Mouse (Mus musculus): Measurements from ENCODE around the gene Wsb2. TPM values are rescaled to one million over a fixed set of nuclear protein-coding genes. Genes with fewer than 3 reads are reported as not detected.
"Not testable (repeated sequence)": the region's sequence is repeated elsewhere in the genome, so short reads cannot be mapped to it uniquely, and the experiment has no call there.

Wsb2 gene
- polyA plus RNA-seq, 1 experiment from 2014 or later = 78.0 TPM

DNA sequence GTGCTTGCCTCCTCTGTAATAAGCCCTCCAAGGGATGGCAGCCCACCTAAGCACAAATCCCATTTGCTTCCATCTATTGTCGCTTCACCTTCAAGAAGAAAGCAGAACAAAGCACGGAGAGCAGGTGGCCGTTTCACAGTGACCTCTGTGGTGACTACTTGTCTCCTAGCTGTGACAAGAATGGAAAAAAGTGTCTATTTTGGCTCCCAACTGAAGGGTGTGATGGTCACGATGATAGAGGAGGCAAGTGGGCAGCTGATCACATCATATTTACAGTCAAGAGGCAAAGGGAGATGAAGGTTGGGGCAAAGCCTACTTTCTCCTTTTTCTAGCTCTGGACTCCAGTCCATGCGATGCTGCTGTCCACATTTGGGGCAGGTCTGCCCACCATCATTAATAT lies 38.7 kb downstream of the Wsb2 start:
- Histone ChIP-seq H3K9ac (no peak overlapping the region), H3K27me3 (replicated peaks) (no peaks in the 10 kb centered on the region), H3K27ac (no peak overlapping the region), H3K4me3 (replicated peaks) (no peak overlapping the region), H3K9me3 (no peaks in the 10 kb centered on the region), H3K4me1 (no peaks in the 10 kb centered on the region), H3K4me2 (no peak overlapping the region), H3K36me3 (no peaks in the 10 kb centered on the region)
- WGBS = 88% methylated on average over 5 of the region's 5 CpGs
- no peak for ATAC-seq (ENCODE audit: insufficient read depth, low FRiP score, low read depth)

DNA sequence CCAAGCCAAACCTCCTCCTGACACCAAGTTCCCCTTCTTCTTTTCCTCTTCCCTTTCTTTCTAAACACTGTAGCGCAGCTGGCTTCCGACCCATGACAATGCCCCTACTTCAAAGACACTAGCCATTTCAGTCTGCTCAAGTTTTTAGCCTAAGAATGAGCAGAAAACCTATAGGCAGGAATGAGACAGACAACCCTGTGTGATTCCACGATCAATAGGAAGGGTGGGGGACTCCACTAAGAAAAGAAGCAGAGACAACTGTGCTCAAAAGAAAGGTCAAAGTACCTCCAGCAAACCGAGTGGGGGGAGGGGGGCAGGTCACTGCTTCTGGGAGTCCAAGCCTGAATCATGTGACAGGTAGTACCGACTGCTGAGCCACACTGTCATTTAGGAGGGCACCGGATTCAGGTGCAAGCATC lies 39.5 kb downstream of the Wsb2 start:
- no peak overlapping the region for H3K27ac ChIP-seq
- 64% methylated on average over 6 of the region's 6 CpGs for WGBS
- no peaks in the 10 kb centered on the region for H3K9me3 ChIP-seq
- H3K9ac ChIP-seq = no peak overlapping the region
- no peak overlapping the region for H3K4me2 ChIP-seq
- H3K4me3 ChIP-seq (replicated peaks) = no peak overlapping the region
- no peak for ATAC-seq (ENCODE audit: insufficient read depth, low FRiP score, low read depth)
- H3K27me3 ChIP-seq (replicated peaks) = no peaks in the 10 kb centered on the region
- H3K4me1 ChIP-seq = no peaks in the 10 kb centered on the region
- no peaks in the 10 kb centered on the region for H3K36me3 ChIP-seq

DNA sequence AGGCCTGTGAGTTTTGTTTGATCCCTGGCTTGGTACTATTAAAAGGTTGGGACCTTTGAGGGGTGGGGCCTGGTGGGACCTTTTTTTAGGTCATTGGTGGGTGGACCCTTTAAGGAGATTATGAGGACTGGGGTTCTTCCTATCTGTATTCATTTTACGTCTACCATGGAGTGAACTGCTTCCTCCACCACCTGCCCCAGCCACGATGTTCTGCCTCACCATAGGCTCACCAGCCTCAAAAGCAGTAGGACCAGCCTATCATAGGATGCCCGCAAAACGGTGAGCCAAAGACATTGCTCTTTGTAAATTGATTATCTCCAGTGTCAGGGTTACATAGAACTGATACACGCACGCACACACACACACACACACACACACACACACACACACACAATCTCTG lies 40.3 kb downstream of the Wsb2 start:
- Histone ChIP-seq H3K4me2 (no peak overlapping the region), H3K4me3 (replicated peaks) (no peak overlapping the region), H3K9ac (no peak overlapping the region), H3K9me3 (no peaks in the 10 kb centered on the region), H3K27me3 (replicated peaks) (no peaks in the 10 kb centered on the region), H3K27ac (no peak overlapping the region), H3K4me1 (no peaks in the 10 kb centered on the region), H3K36me3 (no peaks in the 10 kb centered on the region)
- no peak for ATAC-seq (ENCODE audit: insufficient read depth, low FRiP score, low read depth)
- WGBS = 69% methylated on average over 6 of the region's 6 CpGs

DNA sequence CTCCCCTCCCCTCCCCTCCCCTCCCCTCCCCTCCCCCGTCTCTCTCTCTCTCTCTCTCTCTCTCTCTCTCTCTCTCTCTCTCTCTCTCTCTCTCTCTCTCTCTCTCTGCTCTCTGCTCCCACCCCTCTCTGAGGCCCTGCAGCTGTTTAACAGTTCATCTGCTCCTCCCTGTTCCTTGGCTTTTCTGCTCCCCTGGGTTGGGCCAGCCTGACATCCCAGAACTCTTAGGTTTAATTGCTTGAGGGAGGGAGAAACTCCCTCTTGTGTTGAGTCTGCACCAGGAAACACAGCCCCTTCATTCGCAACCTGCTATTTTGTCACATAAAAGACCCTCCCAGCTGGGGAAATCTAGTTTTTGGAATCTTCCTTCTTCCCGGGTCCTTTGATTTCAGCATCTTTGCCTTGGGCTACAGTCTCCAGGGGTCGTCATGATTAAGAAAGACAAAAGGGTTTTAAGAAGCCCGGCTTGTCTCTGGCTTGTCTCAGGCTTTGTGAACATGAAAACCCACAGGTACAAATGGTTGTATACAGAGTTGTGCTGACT lies 41.0 kb downstream of the Wsb2 start:
- 41% methylated on average over 4 of the region's 5 CpGs for WGBS
- H3K27me3 ChIP-seq (replicated peaks) = no peaks in the 10 kb centered on the region
- no peaks in the 10 kb centered on the region for H3K9me3 ChIP-seq
- H3K27ac ChIP-seq = no peak overlapping the region
- H3K4me2 ChIP-seq = no peak overlapping the region
- H3K9ac ChIP-seq = no peak overlapping the region
- H3K36me3 ChIP-seq = no peaks in the 10 kb centered on the region
- no peak overlapping the region for H3K4me3 ChIP-seq (replicated peaks)
- ATAC-seq (ENCODE audit: insufficient read depth, low FRiP score, low read depth) = no peak
- H3K4me1 ChIP-seq = no peaks in the 10 kb centered on the region

DNA sequence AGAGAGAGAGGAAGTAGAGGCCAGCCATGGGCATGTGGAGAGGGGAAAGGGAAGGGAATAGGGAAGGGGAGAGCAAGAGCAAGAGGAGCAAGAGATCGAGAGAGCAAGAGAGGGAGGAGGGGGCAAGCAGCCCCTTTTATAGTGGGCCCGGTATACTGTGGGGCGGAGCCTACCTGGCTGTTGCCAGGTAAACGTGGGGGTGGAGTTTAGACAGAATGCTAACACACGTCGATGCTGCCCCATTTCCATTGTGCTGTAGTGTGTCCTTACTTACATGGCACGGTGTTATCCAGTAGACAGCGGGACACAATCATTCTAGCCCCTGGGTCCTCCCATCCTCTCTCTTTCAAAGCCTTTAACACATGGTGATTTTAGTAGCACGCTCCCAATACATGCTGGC lies 42.2 kb downstream of the Wsb2 start:
- Histone ChIP-seq H3K36me3 (no peaks in the 10 kb centered on the region), H3K4me2 (no peak overlapping the region), H3K4me3 (replicated peaks) (no peak overlapping the region), H3K4me1 (no peaks in the 10 kb centered on the region), H3K9me3 (no peaks in the 10 kb centered on the region), H3K27me3 (replicated peaks) (no peaks in the 10 kb centered on the region), H3K9ac (no peak overlapping the region), H3K27ac (no peak overlapping the region)
- 72% methylated on average over 9 of the region's 9 CpGs for WGBS
- no peak for ATAC-seq (ENCODE audit: insufficient read depth, low FRiP score, low read depth)

DNA sequence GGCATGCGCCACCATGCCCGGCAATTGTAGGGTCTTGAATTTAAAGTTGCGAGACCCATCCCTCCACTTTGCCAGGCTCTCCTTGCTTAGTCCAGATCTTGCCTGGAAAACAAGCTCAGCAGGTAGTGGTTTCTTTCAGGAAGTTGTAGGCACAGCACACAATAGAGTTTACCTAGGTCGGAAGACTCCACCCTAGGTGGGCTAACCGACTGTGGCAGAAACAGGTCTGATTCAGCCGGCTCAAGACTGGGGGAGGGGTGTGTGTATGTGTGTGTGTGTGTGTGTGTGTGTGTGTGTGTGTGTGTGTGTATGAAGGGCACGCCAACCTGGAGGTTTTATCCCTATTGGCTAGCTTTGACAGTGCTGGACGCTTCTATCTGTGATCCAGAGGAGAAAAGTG lies 46.5 kb downstream of the Wsb2 start:
- ATAC-seq (ENCODE audit: insufficient read depth, low FRiP score, low read depth) = no peak

GRCm38 (mm10) chr5:117404671-117405070 lies 47.6 kb downstream of the Wsb2 start:
- H3K4me2 ChIP-seq; H3K27me3 ChIP-seq (replicated peaks); H3K36me3 ChIP-seq; ATAC-seq (ENCODE audit: insufficient read depth, low FRiP score, low read depth); H3K4me1 ChIP-seq; H3K4me3 ChIP-seq (replicated peaks); H3K9ac ChIP-seq; H3K27ac ChIP-seq; H3K9me3 ChIP-seq: not testable (repeated sequence)
- WGBS = 89% methylated on average over 2 of the region's 2 CpGs

More for the DNA sequence above, 46.5 kb downstream of the Wsb2 start:
- Histone ChIP-seq H3K36me3 (no peaks in the 10 kb centered on the region), H3K4me3 (replicated peaks) (no peak overlapping the region), H3K27me3 (replicated peaks) (no peaks in the 10 kb centered on the region), H3K4me2 (no peak overlapping the region), H3K9me3 (no peaks in the 10 kb centered on the region), H3K9ac (no peak overlapping the region), H3K27ac (no peak overlapping the region), H3K4me1 (no peaks in the 10 kb centered on the region)
- 76% methylated on average over 8 of the region's 8 CpGs for WGBS

DNA sequence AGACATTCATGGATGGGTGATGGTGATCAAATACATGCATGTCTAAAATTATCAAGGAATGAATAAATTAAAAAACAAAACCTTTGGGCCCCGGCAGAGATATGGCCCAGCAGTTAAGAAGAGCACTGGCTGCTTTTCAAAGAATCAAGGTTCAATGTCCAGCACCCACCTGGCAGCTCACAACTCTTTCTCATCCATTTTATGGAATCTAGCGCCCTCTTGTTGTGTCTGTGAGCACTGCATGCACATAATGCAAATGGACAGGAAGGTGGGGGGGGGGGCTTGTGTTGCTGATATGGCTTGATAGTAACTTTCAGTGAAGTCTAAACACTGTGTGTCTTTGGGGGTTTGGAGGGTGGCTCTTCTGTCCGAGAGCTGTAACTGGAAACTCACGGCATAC lies 51.1 kb downstream of the Wsb2 start:
- no peak for ATAC-seq (ENCODE audit: insufficient read depth, low FRiP score, low read depth)
- H3K9ac ChIP-seq = no peak overlapping the region
- WGBS = 57% methylated on average over 4 of the region's 4 CpGs

DNA sequence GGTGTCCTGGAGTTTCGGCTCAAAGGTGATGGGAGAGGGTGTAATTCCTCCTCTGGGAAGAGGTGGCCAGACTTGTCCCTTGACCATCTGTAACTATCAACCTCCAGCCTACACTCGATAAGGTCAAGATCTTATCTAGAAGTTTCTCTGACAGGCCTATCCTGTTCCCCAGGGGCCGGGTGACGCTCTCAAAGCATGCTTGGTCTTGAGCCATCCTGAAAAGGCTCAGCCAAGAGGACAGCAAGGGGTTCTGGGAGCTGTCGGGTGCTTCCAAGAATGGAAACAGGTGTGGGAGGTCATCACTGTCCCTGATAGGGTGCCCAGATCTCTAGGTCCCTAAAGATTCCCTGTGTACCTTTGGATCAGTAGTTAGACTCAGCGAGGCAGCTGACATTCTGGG lies 52.3 kb downstream of the Wsb2 start:
- Histone ChIP-seq H3K9ac (no peak overlapping the region), H3K4me3 (replicated peaks) (no peak overlapping the region), H3K9me3 (no peaks in the 10 kb centered on the region), H3K27ac (no peak overlapping the region), H3K4me2 (no peak overlapping the region), H3K36me3 (no peaks in the 10 kb centered on the region), H3K4me1 (peaks cover 1% of the 10 kb centered on the region; the same call in 1 of the 2 replicates), H3K27me3 (replicated peaks) (peaks cover 20% of the 10 kb centered on the region)
- 57% methylated on average over 6 of the region's 6 CpGs for WGBS
- no peak for ATAC-seq (ENCODE audit: insufficient read depth, low FRiP score, low read depth)

More for the DNA sequence above, 51.1 kb downstream of the Wsb2 start:
- Histone ChIP-seq H3K4me2 (no peak overlapping the region), H3K27ac (no peak overlapping the region), H3K4me3 (replicated peaks) (no peak overlapping the region), H3K4me1 (no peaks in the 10 kb centered on the region), H3K9me3 (no peaks in the 10 kb centered on the region), H3K27me3 (replicated peaks) (peaks cover 8% of the 10 kb centered on the region; the same call in 1 of the 2 replicates), H3K36me3 (no peaks in the 10 kb centered on the region)

DNA sequence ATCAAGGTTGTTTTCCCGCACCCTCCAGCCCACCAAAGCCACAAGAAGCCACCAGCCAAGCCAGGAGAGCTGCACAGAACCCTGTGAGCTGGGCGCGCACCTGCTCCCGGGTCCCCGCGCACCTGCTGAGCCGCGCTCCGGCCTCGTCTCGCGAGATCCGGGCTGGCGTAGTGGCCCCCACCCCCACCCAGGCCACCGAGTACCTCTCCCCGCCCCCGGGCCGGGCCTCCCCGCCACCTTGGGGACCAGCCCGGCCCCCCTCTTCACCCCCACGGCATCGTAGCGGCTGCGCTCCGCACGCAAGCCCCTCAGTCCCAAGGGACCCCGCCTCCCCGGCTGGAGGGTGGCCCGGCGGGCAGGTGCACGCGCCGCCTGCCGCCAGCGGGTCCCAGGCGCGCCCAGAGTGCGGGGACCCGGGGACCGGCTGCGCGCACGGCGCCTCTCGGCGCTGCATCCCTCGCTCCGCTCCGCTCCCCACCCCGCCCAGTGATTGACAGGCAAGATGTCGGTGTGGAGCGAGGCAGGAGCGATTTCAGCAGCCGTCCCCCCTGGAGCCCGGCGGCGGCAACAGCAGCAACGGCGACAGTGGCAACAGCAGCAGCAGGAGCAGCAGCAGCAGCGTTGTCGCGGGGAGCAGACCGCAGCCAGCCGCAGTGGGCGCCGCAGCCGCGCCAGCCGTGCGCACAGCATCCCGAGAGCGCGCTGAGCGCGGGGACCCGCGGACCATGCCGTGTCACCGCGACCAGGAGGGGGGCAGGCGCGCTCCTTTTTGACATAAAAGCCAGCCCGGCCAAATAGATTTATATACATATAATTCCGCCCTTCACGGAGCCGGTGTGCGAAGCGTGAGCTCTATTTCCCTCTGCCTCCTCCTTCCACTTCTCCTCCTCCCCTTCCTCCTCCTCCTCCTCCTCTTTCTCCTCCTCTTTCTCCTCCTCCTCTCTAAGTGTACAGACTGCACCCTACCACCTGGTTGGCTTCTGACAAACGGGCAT lies 56.7 kb downstream of the Wsb2 start, which contains the start of gene Ksr2:
Gene Ksr2 (plus strand): TSS at position 494 of the 995 bp plus-strand sequence.
- Histone ChIP-seq H3K27me3 (replicated peaks) (peaks cover 36% of the 10 kb centered on the region), H3K4me3 (replicated peaks) (peak within 1 kb of the TSS; percentile 56), H3K9ac (0 out of 2 replicates have a peak within 1 kb of the TSS, but pooled peaks have one; percentile 23), H3K4me2 (peak within 1 kb of the TSS; percentile 88), H3K36me3 (no peaks in the 10 kb centered on the region), H3K9me3 (no peaks in the 10 kb centered on the region), H3K27ac (peak within 1 kb of the TSS; percentile 7; the same call in 1 of the 2 replicates), H3K4me1 (peaks cover 4% of the 10 kb centered on the region; the same call in 1 of the 2 replicates)
- peak; percentile 78 for ATAC-seq (ENCODE audit: insufficient read depth, low FRiP score, low read depth)
- whole genome bisulfite sequencing = under 1% methylated on average over 77 of the region's 89 CpGs

GRCm38 (mm10) chr5:117414611-117415010 lies 57.5 kb downstream of the Wsb2 start:
- Histone ChIP-seq H3K9me3 (no peaks in the 10 kb centered on the region), H3K9ac (no peak overlapping the region), H3K4me3 (replicated peaks) (peak overlapping the region; percentile 56), H3K27me3 (replicated peaks) (peaks cover 36% of the 10 kb centered on the region), H3K4me2 (peak overlapping the region; percentile 88), H3K27ac (no peak overlapping the region), H3K4me1 (peaks cover 4% of the 10 kb centered on the region; the same call in 1 of the 2 replicates), H3K36me3 (no peaks in the 10 kb centered on the region)
- 2% methylated on average over 10 of the region's 10 CpGs for WGBS
- ATAC-seq (ENCODE audit: insufficient read depth, low FRiP score, low read depth) = no peak
